Mouse (Mus musculus): Measurements from ENCODE around the gene Ilf3. TPM values are rescaled to one million over a fixed set of nuclear protein-coding genes. Genes with fewer than 3 reads are reported as not detected.
"Not testable (repeated sequence)": the region's sequence is repeated elsewhere in the genome, so short reads cannot be mapped to it uniquely, and the experiment has no call there.

The Ilf3 gene
- 100 to 1,000 TPM in 1 of 2 experiments, 10 to 100 TPM in 1; 99.2 to 101 TPM for total RNA-seq (2021)
- long read RNA-seq, transcript Ilf3-201 (20 exons, 3,549 nt), result major isoform, 8 of 35 reads
- long read RNA-seq, partial matches to known transcripts, result 14 of 35 reads
- long read RNA-seq, other reads (novel, unspliced or antisense), result 9 of 35 reads

GRCm38 (mm10) chr9:21367357-21368111 lies at the start of gene Ilf3:
TSS of gene Ilf3 (plus strand) at chr9:21367871.
- DNase-seq (ENCODE audit: low spot score in 2 of 2), result peak; percentile 100

- DNase-seq (ENCODE audit: low spot score in 2 of 2), result no peak
These were observed 48.9 kb upstream of the Ilf3 start for GRCm38 (mm10) chr9:21318792-21319191.

GRCm38 (mm10) chr9:21319503-21319902 lies 48.2 kb upstream of the Ilf3 start:
- no peak for DNase-seq (ENCODE audit: low spot score in 2 of 2)

DNA sequence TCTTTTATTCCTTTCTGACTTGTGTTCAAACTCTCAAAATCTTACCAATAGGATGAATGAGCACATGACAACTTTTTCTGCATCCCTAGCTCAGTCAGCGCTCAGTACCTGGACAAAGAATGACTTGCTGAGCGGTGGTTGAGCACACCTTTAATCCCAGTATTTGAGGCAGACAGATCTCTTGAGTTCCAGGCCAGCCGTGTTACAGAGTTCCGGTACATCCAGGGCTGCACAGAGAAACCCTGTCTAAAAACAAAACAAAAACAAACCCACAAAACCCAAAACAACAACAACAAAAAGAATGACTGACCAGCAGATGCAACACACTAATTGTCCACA lies 47.4 kb upstream of the Ilf3 start:
- no peak for DNase-seq (ENCODE audit: low spot score in 2 of 2)

- peak; percentile 76 to 80 for DNase-seq (ENCODE audit: low spot score in 2 of 2)
These were observed 46.8 kb upstream of the Ilf3 start, which contains the start of gene Slc44a2 for GRCm38 (mm10) chr9:21320619-21321512. TSS of gene Slc44a2 (plus strand) at chr9:21320698.

DNA sequence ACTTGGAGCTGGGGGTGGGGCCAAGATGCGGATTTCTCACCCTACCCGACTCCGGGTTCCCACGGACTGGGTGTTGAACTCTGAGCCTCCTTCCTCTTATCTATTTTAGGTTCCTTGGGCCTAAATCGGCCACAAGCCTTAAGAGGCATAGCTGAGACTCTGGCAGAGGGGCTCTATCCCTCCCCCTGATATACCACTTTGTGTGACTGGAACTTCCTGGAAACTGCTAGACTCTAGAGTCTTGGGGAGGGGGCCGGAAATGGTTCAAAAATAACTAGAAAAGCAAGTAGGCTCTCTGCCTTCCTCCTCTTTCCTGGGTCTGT lies 46.2 kb upstream of the Ilf3 start:
- no peak for DNase-seq (ENCODE audit: low spot score in 2 of 2)

DNA sequence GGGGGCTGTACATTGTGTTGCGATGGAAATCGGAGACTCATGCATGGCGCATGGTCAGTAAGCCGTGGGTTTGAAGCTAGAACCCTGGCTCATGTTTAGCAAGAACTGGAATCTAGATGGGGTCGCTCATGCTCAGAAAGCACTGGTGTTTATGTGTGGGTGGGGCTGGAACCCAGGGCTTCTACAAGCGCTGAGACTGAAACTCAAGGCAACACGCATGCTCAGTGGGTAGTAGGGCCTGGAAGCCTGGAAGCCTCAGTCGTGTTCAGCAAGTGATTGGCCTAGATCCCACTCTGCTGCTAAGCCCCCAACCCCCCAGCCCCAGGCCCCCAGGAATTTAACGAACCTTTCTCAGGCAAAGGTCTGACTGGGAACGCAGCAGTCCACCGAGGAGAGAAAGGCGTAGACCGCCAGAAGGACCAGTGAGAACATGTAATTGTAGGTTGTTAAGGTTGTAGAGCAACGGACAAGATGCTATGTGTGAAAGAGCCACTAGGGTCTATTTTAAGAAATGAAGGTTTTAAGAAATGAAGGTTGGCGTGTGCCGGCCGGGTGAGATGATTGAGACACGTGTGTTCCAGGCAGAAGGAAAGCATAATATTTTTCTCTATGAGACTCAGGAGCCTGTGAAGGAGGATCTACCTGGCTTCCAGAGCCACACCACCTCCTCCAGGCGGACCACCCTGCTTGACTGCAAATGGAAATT lies 45.3 kb upstream of the Ilf3 start:
- DNase-seq (ENCODE audit: low spot score in 2 of 2), result peak in 1 of 2 experiments; percentile 43

GRCm38 (mm10) chr9:21322917-21323297 lies 44.8 kb upstream of the Ilf3 start:
- DNase-seq (ENCODE audit: low spot score in 2 of 2), result not testable (repeated sequence)

DNA sequence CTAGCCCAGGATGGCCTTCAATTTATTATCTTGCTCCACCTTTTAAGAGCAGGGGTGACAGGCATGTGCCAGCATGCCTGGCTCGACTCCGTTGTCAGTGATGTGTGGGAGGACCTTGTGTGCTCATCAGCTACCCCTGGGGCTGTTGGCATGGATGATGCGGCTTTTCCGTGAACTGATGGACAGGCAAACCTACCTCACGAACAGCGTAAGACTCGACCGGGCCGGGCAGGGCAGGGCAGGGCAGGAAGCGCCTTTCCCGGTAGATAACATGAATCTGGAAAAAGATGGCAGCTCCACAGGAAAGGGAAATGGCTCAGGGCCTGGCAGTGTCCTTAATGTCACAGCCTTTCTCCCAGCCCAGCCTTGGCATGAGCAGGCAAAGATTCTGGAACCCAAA lies 43.4 kb upstream of the Ilf3 start:
- no peak for DNase-seq (ENCODE audit: low spot score in 2 of 2)

- DNase-seq (ENCODE audit: low spot score in 2 of 2), result no peak
These were observed 40.1 kb upstream of the Ilf3 start for GRCm38 (mm10) chr9:21327569-21327968.

DNA sequence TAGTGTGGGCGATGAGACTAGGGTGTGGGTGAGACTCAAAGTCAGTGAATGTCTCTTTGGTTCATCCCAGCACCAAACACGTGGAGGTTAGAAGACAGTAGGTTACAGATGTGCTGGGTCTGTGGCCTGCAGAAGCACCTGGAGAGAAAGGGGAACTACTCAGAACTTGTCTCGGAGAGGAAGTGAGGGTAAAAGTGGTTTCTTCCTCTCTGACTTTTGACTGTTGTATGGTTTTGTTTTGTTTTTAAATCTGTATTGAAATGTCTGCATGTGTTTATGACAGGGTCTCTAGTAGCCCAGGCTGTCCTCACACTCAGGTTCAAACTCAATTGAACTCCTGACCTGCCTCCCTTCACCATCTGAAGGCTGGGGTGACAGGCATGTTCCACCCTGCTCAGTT lies 39.6 kb upstream of the Ilf3 start:
- no peak for DNase-seq (ENCODE audit: low spot score in 2 of 2)

DNA sequence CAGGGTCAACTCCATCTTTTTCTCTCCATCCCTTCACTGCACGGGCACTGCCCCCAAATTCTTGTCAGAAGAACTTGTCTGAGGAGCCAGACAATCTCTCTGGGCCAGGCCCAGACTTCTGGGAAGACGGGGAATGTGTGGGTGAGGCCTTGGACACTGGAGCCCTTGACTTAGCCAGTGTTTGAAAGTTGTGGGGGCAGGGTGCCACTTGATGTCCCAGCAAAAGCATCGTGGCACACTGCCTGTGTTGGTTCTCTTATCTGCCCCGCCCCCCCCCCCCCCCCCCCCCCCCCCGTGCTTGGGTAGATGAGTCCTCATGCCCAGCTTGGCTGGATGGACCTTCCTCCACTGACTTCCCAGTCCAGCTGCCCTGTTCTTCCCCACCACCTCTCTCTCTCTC lies 38.6 kb upstream of the Ilf3 start:
- no peak for DNase-seq (ENCODE audit: low spot score in 2 of 2)

DNA sequence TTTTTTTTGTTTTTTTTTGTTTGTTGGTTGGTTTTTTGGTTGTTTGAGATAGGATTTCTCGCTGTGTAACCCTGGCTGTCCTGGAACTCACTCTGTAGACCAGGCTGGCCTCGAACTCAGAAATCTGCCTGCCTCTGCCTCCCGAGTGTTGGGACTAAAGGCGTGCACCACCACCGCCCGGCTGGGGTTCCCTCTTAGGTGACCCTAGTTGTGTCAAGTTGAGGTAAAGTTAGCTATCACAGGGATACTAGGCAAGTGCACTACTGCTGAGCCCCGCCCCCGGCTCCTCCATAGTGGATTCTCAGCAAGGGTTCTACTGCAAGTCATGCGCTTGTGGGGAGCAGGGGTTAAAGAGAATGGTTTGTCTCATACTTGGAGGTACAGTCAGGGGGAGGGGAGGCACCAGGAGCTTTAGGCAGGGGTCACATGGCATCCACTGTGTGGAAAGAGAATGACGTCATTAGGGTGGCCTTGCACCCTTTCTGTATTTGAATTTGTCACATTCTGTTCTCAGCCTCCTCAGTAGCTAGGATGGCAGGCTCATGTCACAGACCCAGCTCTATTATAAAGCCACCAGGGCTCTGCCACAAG lies 37.9 kb upstream of the Ilf3 start:
- no peak for DNase-seq (ENCODE audit: low spot score in 2 of 2)

GRCm38 (mm10) chr9:21331365-21332140 lies 36.1 kb upstream of the Ilf3 start:
- DNase-seq (ENCODE audit: low spot score in 2 of 2), result no peak

GRCm38 (mm10) chr9:21332161-21333061 lies 35.3 kb upstream of the Ilf3 start:
- DNase-seq (ENCODE audit: low spot score in 2 of 2), result no peak

GRCm38 (mm10) chr9:21333523-21333922 lies 34.1 kb upstream of the Ilf3 start:
- no peak for DNase-seq (ENCODE audit: low spot score in 2 of 2)

DNA sequence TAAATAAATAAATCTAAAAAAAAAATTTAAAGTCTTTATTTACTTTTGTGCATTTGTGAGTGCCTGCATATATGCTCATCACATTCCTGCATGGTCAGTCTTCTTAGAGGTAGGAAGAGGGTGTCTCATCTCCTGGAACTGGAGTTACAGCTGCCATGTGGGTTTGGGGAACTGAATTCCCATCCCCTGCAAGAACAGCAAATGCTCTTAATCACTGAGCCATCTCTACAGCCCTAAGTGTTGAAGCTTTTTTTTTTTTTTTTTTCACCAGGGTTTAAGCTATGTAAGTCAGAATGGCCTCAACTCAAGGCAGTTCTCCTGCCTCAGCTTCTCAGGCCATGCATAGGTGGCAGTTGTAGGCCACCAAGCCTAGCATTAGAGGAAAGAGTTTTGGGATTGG lies 32.9 kb upstream of the Ilf3 start:
- DNase-seq (ENCODE audit: low spot score in 2 of 2), result no peak

DNA sequence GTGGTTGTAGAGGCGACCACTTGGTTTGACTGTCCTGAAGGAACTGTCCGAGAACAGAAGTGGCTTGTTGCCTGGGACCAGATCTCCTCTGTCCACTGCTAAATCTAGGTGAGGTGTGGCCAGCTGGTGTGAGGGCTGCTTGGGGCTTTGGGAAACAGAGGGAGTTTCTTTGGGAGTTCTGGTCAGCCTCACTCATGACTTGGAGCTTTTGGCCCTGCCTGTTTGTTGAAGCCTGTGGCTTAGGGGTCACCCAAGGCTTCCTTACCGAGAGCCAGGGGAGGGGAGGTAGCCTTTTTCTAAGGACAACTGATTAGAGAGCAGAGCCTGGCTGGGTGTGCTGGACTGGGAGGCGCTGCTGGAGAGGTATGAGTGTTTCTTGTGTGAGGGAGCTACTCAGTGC lies 32.3 kb upstream of the Ilf3 start:
- no peak for DNase-seq (ENCODE audit: low spot score in 2 of 2)

- DNase-seq (ENCODE audit: low spot score in 2 of 2), result no peak
These were observed 31.2 kb upstream of the Ilf3 start for GRCm38 (mm10) chr9:21336491-21336890.
